Mouse (Mus musculus): ENCODE measurements around the gene Klk7.

The Klk7 gene

DNA sequence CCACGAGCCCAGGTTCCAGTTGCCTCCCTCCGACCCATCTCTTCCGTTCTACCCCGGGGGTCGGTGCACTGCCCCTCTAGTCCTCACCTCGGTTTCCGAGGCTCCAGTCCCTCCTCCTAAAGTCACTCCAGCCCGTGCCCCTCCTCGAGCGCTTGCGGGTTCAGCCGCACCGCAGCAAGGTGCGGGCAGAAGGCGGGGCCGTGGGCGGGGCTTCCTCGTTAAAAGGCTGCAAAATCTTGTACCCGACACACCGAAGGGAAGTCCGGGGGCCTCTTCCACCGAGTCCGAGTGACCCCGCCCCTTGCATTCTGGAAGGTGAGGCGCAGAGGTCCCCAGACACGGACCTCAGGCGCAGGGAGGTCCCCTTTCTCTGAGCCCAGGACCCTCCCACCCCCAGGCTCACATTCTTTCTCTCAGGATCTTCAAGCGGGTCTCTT is 13.7 kb upstream of the Klk7 start, which contains the start of gene Klk8:
TSS of gene Klk8 (plus strand) at position 245 of the 437 bp plus-strand sequence.
- DNase-seq (ENCODE audit: low spot score), result no peak

DNA sequence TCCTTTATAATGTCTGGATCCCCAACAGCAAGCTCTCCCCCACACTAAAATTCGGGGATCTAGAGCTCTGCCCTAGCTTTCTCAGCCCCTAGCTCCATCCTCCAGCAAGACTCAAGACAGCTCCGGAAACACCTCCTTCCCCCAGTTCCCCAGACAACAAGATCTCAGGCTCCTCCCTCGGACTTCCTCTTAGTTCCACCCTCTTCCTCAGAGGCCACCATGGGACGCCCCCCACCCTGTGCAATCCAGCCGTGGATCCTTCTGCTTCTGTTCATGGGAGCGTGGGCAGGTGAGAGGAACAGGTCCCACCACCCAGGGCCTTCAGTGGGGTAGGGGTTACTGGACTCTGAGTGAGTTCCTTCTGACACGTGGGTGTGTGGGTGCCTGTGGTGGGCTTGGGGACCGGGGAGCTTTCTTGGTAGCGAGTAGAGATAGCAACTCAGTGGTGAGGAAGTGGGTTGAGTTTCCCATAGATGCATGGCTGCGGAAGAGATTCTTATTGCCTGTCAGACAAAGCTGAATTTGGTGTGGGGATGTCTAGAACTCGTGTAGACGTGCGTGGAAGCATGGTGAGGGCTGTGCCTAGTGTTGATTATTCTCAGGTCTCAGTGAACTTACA is 13.1 kb upstream of the Klk7 start:
- no peak for DNase-seq (ENCODE audit: low spot score)

DNA sequence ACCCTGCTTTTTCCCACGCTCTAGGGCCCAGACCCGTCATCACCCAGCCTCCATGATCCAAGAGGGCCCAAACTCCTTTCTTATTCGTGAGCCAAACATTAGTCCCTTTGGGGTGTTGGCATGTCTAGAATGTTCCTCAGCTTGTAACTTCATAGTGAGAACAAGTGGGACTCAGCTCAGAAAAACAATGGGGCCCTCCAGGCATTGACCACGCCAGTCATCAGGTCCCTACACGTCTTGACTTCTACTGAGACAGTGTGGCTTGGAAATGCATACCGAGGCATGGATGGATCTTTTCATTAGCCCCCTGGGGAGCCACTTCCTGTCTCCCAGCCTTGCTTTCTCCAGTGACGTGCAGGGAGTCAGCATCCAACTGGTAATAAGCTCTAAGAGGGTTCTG is 11.2 kb upstream of the Klk7 start:
- no peak for DNase-seq (ENCODE audit: low spot score)

DNA sequence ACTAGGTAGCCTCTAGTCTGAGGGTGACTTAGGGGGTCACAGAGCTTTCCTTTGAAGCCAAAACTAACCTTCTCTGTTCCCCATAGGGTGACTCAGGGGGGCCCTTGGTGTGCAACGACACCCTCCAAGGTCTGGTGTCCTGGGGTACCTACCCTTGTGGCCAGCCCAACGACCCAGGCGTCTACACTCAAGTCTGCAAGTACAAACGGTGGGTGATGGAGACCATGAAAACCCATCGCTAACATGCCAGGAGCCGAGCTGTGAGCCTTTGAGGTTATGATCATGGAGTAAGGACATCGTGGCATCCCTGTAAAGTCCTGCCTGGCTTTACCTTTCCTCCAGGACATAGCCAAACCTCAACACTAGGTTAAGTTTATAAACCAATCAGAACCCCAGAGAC is 4.1 kb downstream of the Klk7 start:
- no peak for DNase-seq (ENCODE audit: low spot score)

DNA sequence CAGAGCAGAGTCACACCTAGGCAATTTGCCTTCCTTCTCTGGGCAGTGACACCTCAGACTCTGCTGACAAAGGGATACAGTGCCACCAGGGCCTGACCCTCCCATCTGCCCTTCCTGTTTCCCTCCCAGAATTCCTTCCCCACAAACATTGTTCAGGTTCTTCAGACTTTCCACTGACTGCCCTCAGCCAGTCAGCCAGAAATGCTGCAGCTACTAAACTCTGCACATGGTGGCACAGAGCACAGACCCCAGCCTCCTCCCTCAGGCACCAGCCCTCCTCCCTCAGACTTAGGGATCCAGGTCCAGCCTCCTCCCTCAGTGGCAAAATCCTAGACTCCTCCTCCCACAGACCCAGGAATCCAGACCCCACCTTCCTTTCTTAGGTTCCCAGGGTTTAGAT is 5.7 kb downstream of the Klk7 start:
- no peak for DNase-seq (ENCODE audit: low spot score)

DNA sequence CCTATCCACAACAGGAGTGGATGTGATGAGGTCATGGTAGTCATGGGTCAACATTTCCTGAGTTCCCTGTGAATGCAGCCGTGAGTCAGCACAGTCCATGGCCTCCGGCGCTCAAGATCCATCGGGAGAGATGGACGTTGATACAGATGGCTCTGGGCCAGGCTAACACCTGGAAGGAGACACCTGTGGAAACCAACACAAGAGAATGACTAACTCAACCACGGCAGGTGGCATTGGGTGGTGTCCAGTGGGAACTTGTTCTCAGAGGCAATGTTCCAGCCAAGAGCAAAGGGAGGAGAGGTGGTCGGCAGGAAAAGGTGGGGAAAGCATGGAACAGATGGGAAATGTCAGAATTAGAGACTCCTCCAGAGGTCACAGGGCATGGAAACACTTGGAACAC is 10.5 kb downstream of the Klk7 start:
- DNase-seq (ENCODE audit: low spot score), result no peak

DNA sequence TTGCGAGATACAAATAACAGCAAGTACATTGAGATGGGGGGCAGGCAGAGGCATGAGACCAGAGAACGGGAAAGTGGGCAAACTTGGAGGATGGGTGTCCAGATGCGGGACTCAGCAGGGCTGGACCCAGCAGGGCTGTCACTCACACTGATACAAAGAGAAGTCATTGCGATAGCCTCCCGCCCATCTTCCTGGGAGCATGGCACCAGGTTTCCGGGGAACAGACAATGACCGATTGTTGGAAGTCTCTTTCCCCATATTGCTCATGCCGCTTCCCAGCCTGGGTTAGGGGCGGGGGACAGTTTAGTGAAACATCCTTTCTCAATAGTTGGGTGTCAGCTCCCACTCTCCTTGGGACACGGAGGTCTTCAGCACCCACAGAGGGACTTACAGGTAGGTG is 13.1 kb downstream of the Klk7 start, which contains the start of gene Klk6:
TSS of gene Klk6 (plus strand) at position 301 of the 400 bp plus-strand sequence.
- DNase-seq (ENCODE audit: low spot score), result no peak

DNA sequence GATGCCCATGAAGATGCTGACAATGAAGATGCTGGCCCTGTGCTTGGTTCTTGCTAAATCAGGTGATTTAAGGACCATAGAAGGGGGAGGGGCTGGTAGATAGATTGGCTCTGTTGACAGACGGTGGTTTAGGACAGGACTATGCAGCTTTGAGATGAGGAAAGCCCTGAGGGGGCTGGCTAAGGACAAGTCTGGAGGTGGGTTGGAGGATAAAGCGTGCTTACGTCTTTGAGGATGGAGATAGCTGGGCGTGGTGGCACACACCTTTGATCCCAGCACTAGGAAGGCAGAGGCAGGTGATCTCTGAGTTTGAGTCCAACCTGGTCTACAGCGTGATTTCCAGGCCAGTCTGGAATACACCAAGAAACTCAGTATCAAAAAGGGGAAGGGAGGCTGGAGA is 15.0 kb downstream of the Klk7 start:
- DNase-seq (ENCODE audit: low spot score), result no peak

DNA sequence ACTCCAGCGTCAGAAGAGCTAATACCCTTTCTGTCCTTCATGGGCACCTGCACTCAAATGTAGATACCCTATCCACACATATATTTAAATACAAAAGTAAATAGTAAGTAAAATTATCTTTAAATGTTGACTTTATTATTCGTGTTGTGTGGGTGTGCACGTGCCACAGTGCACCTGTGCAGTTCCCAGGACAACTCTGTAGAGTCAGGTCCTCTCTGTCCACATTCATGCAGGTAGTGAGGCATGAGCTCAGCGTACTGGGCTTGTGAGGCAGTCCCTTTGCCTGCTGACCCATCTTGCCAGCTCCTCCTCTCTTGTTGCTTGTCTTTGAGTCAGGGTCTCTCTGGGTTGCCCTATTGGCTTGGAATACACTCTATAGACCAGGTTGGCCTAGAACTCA is 16.6 kb downstream of the Klk7 start:
- no peak for DNase-seq (ENCODE audit: low spot score)

DNA sequence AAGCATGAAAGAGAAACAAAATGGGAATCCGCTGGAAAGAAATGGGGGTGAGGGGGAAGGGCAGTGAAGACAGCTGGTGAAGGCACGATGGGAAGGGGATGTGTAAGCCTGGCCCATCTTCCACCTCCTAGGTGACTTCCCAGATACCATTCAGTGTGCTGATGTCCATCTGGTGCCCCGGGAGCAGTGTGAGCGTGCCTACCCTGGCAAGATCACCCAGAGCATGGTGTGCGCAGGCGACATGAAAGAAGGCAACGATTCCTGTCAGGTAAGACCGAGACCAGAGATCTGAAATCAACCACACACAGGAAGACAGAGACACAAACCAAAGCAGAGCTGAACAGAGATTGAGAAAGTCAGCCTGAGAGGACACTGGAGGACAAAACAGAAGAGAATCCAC is 17.9 kb downstream of the Klk7 start:
- DNase-seq (ENCODE audit: low spot score), result no peak

DNA sequence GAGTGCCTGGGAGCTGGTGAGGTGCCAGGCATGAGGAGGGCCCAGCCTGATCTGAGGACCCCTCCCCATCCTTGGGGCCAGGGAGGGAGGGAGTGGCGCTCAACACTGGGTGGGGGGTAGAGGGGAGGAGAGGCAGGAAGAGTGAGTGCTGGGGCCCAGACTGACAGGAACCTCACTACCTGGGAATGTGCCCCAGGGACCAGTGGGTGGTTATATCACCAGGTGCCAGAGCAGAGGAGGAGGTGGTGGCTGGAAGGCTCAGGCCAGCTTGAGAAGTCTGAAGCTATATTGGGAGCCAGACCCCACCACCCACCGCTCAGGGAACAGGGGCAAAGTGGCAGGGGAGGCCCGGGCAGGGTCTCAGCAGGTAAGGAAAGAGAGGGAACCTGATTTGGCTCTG is 30.6 kb downstream of the Klk7 start, which contains the start of gene Klk5:
TSS of gene Klk5 (plus strand) at position 271 of the 400 bp plus-strand sequence.
- DNase-seq (ENCODE audit: low spot score), result no peak

DNA sequence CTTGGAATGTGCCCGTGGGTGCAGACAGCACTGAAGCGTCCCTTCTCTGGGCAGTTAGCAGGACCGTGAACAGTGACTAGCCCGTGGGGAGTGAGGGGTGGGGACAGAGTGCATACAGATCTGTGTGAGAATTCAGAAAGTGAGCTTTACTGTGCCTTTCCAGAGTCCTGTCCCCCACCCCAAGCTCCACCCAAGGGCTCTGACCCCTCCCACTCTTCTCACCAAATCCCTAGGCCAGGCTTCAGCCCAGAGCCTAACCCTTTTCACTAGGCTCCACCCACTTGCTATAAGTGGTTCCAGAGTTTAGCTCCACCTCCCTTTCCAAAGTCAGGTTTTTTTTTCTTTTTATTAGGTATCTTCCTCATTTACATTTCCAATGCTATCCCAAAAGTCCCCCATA is 32.7 kb downstream of the Klk7 start:
- no peak for DNase-seq (ENCODE audit: low spot score)

DNA sequence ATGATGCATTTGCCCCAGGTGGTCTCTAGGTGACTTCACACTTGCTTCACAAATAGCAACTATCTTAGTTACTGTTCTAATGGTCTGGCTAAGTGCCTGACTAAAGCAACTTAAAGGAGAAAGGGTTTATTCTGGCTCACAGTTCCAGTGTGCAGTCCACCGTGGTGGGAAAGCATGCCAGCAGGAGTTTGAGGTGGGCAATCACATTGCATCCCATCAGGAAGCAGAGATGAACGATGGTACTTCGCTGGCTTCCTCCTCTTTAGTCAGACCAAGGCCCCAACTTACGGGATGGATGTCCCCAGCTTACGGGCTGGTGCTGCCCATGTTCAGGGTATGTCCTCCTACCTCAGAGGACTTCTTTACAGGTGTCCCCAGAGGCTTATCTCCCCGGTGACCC is 40.5 kb downstream of the Klk7 start:
- DNase-seq (ENCODE audit: low spot score), result no peak

DNA sequence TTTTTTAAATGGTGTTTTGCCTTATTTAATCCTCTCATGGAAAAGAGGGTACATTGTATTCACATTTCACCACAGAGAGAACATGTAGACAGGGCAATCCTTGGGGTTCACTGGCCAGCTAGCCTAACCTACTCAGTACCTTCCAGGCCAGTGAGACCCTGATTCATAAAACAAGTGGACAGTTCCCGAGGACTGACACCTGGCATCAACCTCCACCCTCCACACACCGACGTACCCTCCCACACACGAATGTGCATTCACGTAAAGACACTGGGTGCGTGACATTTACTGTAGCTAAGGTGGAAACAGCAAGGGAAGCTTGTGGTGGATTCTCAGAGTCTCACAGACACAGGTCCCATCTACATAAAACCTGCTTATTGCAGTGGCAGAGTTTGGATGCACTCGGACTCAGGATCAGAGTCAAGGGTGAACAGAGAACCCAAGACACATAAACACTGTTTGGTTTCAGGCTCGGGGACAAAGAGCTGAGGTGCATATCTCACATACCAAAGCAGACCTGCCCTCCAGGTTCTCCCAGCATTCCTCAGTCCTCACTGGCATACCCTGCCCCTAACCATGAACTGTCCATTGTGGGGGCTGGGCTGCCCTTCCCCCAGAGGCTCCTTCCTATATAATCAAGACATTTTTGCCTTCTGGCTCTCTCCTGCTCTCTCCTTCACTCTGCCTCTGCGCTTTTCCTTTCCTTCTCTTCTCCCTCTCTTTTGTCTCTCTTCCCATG is 43.7 kb downstream of the Klk7 start:
- DNase-seq (ENCODE audit: low spot score), result no peak

DNA sequence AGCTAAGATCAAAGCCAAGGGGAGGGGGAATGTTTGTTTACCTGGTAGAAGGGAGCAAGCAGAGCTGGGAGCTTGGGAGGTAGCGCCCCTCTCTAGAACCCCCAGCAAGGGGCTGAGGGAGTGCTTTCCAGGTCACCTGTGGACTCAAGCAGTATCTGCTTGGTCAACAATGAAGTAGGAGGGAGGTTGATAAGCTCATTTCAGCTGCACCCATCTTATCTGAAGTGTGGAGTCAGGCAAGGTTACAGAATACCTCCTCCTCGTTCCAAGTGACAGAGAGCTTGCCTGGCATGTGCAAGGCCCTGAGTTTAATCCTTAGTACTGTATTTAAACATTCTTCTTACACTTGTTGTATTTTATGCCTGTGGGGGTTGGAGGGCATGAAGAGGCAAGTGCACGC is 44.6 kb downstream of the Klk7 start:
- no peak for DNase-seq (ENCODE audit: low spot score)

DNA sequence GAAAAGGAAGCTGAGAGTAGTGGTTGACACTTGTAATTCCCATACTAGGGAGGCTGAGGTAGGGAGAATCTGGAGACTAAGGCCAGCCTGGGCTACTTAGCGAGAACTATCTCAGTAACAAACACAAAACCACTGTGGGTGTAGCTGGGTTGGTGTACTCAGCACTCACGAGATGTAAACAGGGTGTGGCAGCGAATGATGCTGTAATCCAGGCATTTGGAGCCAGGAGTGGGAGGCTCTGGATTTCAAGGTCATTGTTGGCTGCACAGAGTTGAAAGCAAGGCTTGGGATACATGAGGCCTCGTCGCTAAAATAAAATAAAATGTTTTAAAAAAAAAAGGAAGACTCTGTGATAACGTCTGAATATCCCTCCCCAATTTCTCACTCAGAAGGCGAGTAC is 45.2 kb downstream of the Klk7 start:
- DNase-seq (ENCODE audit: low spot score), result no peak

DNA sequence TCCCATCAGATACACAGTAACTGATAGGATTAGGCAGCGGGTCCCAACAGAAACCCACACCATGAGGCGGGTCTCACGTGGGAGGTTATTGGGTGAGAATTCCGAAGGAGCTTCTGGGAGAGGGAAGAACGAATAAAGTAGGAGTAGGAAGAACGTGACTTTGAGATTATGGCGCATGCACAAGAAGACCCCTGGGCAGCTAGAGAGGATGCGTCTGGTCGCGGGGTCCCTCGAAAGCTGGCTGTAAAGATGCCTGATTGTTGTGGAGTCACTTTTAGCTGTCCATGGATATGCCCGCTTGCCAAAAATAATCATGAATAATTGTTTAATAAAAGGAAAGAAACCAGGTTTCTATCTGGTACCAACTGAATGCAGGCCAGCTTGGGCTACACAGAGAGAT is 46.4 kb downstream of the Klk7 start:
- DNase-seq (ENCODE audit: low spot score), result no peak

DNA sequence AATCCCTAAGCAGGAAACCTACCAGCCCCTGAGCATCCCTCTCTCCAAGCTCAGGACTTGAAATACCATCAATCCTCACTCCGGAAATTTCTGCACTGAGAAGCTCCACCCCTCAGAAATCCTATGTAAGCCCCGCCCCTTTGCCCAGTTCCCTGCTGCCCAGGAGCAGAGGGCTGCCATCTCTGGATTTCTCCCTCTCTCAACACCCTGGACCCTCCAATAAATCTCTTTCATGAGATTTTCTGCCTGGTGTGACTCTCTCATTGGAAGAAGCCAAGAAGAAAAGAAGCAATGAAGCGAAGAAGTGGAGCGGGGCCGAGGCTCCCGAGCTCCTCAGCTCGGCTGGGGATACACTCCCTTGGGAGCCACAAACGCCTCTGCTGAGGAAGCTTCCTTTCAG is 49.3 kb downstream of the Klk7 start:
- DNase-seq (ENCODE audit: low spot score), result no peak
